Mouse (Mus musculus): ENCODE results near the gene Slc15a5. TPM values are rescaled to one million over a fixed set of nuclear protein-coding genes. Genes with fewer than 3 reads are reported as not detected.
"Not testable (repeated sequence)": the region's sequence is repeated elsewhere in the genome, so short reads cannot be mapped to it uniquely, and the experiment has no call there.

Gene Slc15a5
- total RNA-seq, 1 experiment: not detected

DNA sequence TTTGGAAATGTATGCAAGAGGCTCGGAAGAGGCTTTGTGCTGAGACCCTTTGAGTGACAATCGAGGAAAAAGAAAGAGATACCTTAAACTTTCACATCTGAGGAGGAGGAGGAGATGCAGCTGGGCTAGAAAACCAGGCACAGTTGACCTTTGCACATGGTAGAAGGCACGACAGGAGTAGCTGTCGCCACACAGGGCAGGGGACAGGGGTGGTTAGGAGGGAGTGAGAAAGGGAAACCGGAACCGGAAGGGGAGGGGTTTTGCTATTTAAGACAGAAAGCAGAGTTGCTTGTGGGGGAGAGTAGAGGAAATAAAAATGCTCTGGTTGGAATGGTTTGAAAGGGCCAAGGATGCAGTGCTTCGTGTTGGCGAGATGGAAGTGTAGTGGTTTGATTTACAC is 9.4 kb upstream of the Slc15a5 start:
- H3K36me3 ChIP-seq (ENCODE audit: control insufficient read depth, insufficient read depth, low read length, poor library complexity, severe bottlenecking): no peaks in the 10 kb centered on the region
- no peaks in the 10 kb centered on the region for H3K4me1 ChIP-seq (ENCODE audit: control insufficient read depth in 2 of 2, insufficient read depth in 2 of 2, low read length in 2 of 2, poor library complexity in 1 of 2)
- in situ Hi-C loops (cut with MboI; ENCODE audit: low sequenced_read_pairs in 2 of 2, unreplicated experiment in 2 of 2): no loop called here
- no peak overlapping the region for H3K4me3 ChIP-seq (ENCODE audit: insufficient read depth in 1 of 2, low read depth in 1 of 2, low read length in 2 of 2, poor library complexity in 1 of 2, severe bottlenecking in 1 of 2)
- no peaks in the 10 kb centered on the region for H3K9me3 ChIP-seq (ENCODE audit: control insufficient read depth, insufficient read depth, low read depth, low read length)
- no peak overlapping the region for H3K9ac ChIP-seq (ENCODE audit: insufficient read depth, low read depth, low read length, poor library complexity, severe bottlenecking)
- TF ChIP-seq ZC3H11A (IDR thresholded peaks at IDR 0.05; ENCODE audit: borderline replicate concordance, low read depth, low read length) (no peak), HCFC1 (IDR thresholded peaks at IDR 0.05; ENCODE audit: borderline replicate concordance, insufficient read depth, low read length) (no peak), ZNF384 (IDR thresholded peaks at IDR 0.05; ENCODE audit: low read depth, low read length) (no peak), CHD2 (IDR thresholded peaks at IDR 0.05; ENCODE audit: low read depth, low read length) (no peak), MAFK (IDR thresholded peaks at IDR 0.05; ENCODE audit: insufficient read depth, low read depth, low read length) (no peak)
- no peak for DNase-seq (ENCODE audit: low read depth, low spot score)
- H3K27ac ChIP-seq (ENCODE audit: insufficient read depth, low read depth, low read length, poor library complexity, severe bottlenecking): no peak overlapping the region

DNA sequence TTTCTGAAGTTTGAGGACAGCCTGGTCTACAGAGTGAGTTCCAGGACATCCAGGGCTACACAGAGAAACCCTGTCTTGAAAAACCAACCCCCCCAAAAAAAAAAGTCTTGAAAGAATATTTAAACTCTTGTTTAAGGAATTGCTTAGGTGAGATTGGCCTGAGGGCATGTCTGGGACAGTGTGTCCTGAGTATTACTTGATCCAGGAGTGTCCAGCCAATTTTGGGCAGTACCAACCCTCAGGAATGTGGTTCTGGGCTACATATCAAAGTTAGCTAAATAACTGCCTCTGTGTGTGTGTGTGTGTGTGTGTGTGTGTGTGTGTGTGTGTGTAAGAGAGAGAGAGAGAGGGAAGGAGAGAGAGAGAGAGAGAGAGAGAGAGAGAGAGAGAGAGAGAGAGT is 6.7 kb upstream of the Slc15a5 start:
- H3K36me3 ChIP-seq (ENCODE audit: control insufficient read depth, insufficient read depth, low read length, poor library complexity, severe bottlenecking); H3K9ac ChIP-seq (ENCODE audit: insufficient read depth, low read depth, low read length, poor library complexity, severe bottlenecking); H3K4me3 ChIP-seq (ENCODE audit: insufficient read depth in 1 of 2, low read depth in 1 of 2, low read length in 2 of 2, poor library complexity in 1 of 2, severe bottlenecking in 1 of 2); in situ Hi-C loops (cut with MboI; ENCODE audit: low sequenced_read_pairs in 2 of 2, unreplicated experiment in 2 of 2); H3K4me1 ChIP-seq (ENCODE audit: control insufficient read depth in 2 of 2, insufficient read depth in 2 of 2, low read length in 2 of 2, poor library complexity in 1 of 2); DNase-seq (ENCODE audit: low read depth, low spot score); H3K9me3 ChIP-seq (ENCODE audit: control insufficient read depth, insufficient read depth, low read depth, low read length); H3K27ac ChIP-seq (ENCODE audit: insufficient read depth, low read depth, low read length, poor library complexity, severe bottlenecking): not testable (repeated sequence)

DNA sequence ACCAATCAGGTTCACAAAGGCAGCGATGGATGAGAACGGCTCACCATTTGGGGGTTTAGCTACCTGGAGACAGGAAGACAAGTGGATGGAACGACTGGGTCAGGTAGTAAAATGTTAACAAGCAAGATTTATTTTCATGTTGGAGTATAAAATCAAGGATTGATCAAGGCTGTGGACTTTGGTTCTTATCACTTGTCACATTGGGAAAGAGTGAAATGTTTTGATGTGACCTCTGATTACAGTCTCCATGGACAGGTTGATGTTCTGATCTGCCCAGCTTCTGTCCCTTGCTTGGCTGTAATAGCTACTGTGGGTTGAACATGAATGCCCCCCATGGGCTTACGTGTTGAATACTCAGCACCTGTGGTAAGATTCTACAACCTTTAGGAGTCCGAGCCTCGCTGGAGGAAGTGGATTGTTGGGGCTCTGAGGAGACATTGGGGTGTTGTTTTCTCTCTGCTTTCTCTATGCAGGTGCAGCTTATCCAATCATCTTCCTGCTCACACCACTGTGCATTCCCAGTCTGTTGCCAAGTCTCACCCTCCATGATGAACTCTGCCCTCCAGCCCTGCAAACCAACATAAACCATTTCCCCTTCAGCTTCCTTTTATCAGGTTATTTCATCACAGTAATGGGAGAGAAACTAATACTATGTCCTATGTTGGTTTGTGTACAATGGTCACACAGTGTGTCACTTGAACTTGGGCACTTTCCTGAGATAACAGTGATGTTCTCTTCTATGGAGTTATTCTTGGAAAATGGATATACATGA is 1.2 kb upstream of the Slc15a5 start:
- TF ChIP-seq MAFK (IDR thresholded peaks at IDR 0.05; ENCODE audit: insufficient read depth, low read depth, low read length) (no peak), ZC3H11A (IDR thresholded peaks at IDR 0.05; ENCODE audit: borderline replicate concordance, low read depth, low read length) (no peak), HCFC1 (IDR thresholded peaks at IDR 0.05; ENCODE audit: borderline replicate concordance, insufficient read depth, low read length) (no peak), ZNF384 (IDR thresholded peaks at IDR 0.05; ENCODE audit: low read depth, low read length) (no peak)
- Histone ChIP-seq H3K27ac (ENCODE audit: insufficient read depth, low read depth, low read length, poor library complexity, severe bottlenecking) (no peak overlapping the region), H3K4me1 (ENCODE audit: control insufficient read depth in 2 of 2, insufficient read depth in 2 of 2, low read length in 2 of 2, poor library complexity in 1 of 2) (no peaks in the 10 kb centered on the region), H3K36me3 (ENCODE audit: control insufficient read depth, insufficient read depth, low read length, poor library complexity, severe bottlenecking) (no peaks in the 10 kb centered on the region), H3K9me3 (ENCODE audit: control insufficient read depth, insufficient read depth, low read depth, low read length) (no peaks in the 10 kb centered on the region), H3K4me3 (ENCODE audit: insufficient read depth in 1 of 2, low read depth in 1 of 2, low read length in 2 of 2, poor library complexity in 1 of 2, severe bottlenecking in 1 of 2) (no peak overlapping the region), H3K9ac (ENCODE audit: insufficient read depth, low read depth, low read length, poor library complexity, severe bottlenecking) (no peak overlapping the region)
- in situ Hi-C loops (cut with MboI; ENCODE audit: low sequenced_read_pairs in 2 of 2, unreplicated experiment in 2 of 2): no loop called here
- DNase-seq (ENCODE audit: low read depth, low spot score): no peak

DNA sequence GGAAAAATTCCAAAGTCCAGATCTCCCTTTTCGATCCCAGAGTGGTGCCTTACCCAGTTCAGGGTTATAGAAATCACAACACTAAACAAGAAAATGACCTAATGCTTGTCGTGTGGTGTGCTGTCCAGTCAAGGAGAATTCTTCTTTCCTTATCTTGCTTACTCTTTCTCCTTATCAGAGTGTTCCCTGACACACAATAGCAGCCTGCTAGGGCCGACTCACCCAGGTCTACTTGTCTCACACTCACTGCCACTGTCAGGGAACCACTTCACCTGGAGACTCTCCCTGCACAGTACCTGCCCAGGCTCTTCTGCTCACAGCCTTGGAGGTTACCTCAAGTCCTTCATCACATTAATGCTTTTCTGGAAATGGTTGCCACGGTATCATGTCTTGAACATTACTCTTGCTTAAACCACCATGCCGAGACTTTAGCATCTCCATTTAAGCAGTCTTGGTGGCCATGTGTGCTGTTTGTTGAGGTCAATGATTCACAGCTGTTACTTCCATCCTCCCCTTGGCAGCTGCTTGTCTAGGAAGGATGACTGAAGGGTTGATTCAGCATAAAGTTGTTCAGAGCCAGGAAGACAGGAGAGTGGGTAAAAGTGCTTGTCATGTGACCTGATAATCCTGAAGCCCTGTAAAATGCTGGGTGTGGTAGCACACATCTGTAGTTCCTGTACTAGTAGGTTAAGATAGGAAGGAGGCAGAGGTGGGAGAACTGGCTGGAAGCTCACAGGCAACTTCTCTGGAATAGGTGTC is 1.9 kb downstream of the Slc15a5 start:
- DNase-seq (ENCODE audit: low read depth, low spot score): no peak
- TF ChIP-seq HCFC1 (IDR thresholded peaks at IDR 0.05; ENCODE audit: borderline replicate concordance, insufficient read depth, low read length): no peak
- no peak for TF ChIP-seq CHD2 (IDR thresholded peaks at IDR 0.05; ENCODE audit: low read depth, low read length)
- TF ChIP-seq ZNF384 (IDR thresholded peaks at IDR 0.05; ENCODE audit: low read depth, low read length): no peak
- TF ChIP-seq ZC3H11A (IDR thresholded peaks at IDR 0.05; ENCODE audit: borderline replicate concordance, low read depth, low read length): no peak
- no peak for TF ChIP-seq MAFK (IDR thresholded peaks at IDR 0.05; ENCODE audit: insufficient read depth, low read depth, low read length)
- Histone ChIP-seq H3K36me3 (ENCODE audit: control insufficient read depth, insufficient read depth, low read length, poor library complexity, severe bottlenecking) (no peaks in the 10 kb centered on the region), H3K4me1 (ENCODE audit: control insufficient read depth in 2 of 2, insufficient read depth in 2 of 2, low read length in 2 of 2, poor library complexity in 1 of 2) (no peaks in the 10 kb centered on the region), H3K9ac (ENCODE audit: insufficient read depth, low read depth, low read length, poor library complexity, severe bottlenecking) (no peak overlapping the region), H3K9me3 (ENCODE audit: control insufficient read depth, insufficient read depth, low read depth, low read length) (no peaks in the 10 kb centered on the region), H3K27ac (ENCODE audit: insufficient read depth, low read depth, low read length, poor library complexity, severe bottlenecking) (no peak overlapping the region), H3K4me3 (ENCODE audit: insufficient read depth in 1 of 2, low read depth in 1 of 2, low read length in 2 of 2, poor library complexity in 1 of 2, severe bottlenecking in 1 of 2) (no peak overlapping the region)
- in situ Hi-C loops (cut with MboI; ENCODE audit: low sequenced_read_pairs in 2 of 2, unreplicated experiment in 2 of 2): no loop called here
